Mouse (Mus musculus) lung, adult 2 months (tissue): ENCODE results near the gene Ccdc38. TPM values are rescaled to one million over a fixed set of nuclear protein-coding genes. Genes with fewer than 3 reads are reported as not detected.

ENCODE experiments used
- DNase-seq: peaks from one replicate; pipeline ENCODE4 v3.0.0; 2022
- H3K4me1 ChIP-seq: fragments of 200-500 bp; 2 replicates; pipeline ENCODE4 v1.6.1; 2011; ENCODE audit warnings: low read length; ENCODE audit not compliant: control insufficient read depth, insufficient read depth
- H3K4me3 ChIP-seq: fragments of 200-500 bp; replicated peaks from 2 replicates; pipeline ENCODE3; 2011; ENCODE audit warnings: low read depth, mild to moderate bottlenecking, control low read depth, low read length; ENCODE audit errors: extremely low read depth
- CTCF ChIP-seq: fragments of 200-500 bp; IDR thresholded peaks from 2 replicates; pipeline ENCODE4 v1.5.1; 2011; ENCODE audit warnings: mild to moderate bottlenecking, low read length, control low read depth; ENCODE audit not compliant: insufficient read depth
- POLR2A ChIP-seq: fragments of 200-500 bp; IDR thresholded peaks from 2 replicates; pipeline ENCODE4 v1.6.1; 2011; ENCODE audit warnings: low read depth, mild to moderate bottlenecking, control low read depth, low read length, borderline replicate concordance; ENCODE audit errors: extremely low read depth
- WGBS: fragments of 180-500 bp; shearing (Covaris S2); methylation state at CpG from one replicate; pipeline ENCODE4 v1.1.7; 2018; 5-methylcytosine and 5-hydroxymethylcytosine counted together
- polyA plus RNA-seq: library from polyadenylated mRNA; depleted of rRNA; stranded (reverse); fragments of >200 nt; gene quantifications from 2 replicates; pipeline ENCODE4 v1.2.3, GENCODE M21; 2012; rRNA removed

The Ccdc38 gene
- polyA plus RNA-seq: 0.04 and 0.05 TPM in 2 replicates

DNA sequence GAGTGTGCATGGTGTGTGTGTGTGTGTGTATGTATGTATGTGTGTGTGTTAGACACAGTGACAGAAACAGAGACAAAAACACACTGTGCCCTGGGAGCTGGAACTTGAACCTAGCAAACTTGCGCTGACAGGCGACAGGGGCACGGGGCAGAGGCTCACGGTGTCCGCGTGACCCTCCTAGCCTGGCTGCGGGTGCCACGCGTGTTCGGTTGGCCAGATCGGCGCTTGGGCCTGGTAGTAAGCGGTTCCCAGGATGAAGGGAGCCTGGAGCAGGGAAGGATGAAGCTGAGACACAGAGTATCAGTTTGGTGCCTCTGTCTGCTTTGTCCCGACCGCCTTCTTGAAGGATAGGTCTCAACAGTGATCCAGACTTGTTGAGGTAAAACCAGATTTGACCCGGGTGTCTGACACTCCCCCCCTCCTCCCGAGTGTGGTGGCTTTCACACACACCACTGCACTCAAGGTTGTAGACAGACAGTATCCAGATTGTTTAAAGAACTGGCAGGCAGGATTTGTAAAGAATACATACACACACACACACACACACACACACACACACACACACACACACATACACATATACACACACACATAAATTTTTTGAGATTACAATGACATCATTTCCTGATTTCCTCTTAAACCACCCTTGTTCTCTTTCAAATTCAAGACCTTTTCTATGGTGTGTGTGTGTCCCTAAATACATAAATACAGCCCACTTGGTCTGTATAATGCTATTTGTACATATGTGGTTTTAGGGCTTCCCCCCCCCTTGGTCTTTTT lies at the start of gene Ccdc38:
Gene Ccdc38, plus strand, starts transcription at position 202 of the 780 bp plus-strand sequence.
- H3K4me3 ChIP-seq: peak within 1 kb of the TSS; percentile 54
- TF ChIP-seq CTCF: no peak
- TF ChIP-seq POLR2A: no peak
- H3K4me1 ChIP-seq: 0 out of 2 replicates have a peak, but pooled peaks cover 2% of the 10 kb centered on the region
- WGBS: 47% methylated on average over 17 of the region's 17 CpGs
- DNase-seq: peak; percentile 33

DNA sequence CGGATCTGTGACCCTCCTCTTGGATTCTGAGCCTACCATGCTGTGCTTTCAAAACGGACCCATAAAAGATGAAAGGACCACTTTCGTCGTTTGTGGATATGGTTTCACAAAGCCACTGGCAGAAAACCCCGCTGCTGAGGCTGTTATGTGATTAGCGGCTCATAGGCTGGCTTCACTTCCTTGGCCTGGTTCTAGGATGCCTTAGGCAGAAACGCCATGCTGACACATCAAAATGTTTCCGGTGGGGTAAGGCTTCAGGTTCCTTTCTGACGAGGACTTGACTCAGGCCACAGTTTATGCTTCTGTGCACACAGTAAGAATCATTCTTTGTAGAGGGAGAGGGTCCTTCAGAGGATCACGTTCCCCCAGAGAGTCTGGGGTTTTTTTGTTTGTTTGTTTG lies 39.6 kb upstream of the Ccdc38 start:
- no peak overlapping the region for H3K4me3 ChIP-seq
- no peak for DNase-seq

DNA sequence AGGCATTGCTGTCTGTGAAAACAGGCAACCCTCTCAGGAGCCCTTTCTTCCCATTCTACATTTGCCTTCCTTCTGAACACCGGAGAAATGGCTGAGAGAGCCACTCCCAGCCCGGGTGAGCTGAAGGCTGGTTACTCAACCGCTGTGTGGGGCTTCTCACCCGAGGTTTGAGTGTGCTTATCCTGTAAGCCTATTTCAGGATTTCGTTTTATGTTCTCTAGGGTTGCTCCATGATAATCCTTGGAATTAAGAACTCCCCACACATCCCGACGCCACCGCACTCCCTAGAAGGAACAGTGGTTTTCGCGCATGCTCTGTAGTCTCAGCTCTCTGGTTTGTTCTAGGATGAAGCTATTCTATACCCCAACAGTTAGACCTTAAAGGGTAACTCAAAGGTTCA lies 39.1 kb upstream of the Ccdc38 start:
- TF ChIP-seq CTCF (no peak), POLR2A (no peak)
- no peak for DNase-seq
- WGBS: 79% methylated on average over 10 of the region's 10 CpGs
- Histone ChIP-seq H3K4me1 (no peaks in the 10 kb centered on the region), H3K4me3 (no peak overlapping the region)

More for the DNA sequence above, 39.6 kb upstream of the Ccdc38 start:
- WGBS: 57% methylated on average over 10 of the region's 10 CpGs
- TF ChIP-seq POLR2A (no peak), CTCF (no peak)
- H3K4me1 ChIP-seq: no peaks in the 10 kb centered on the region

DNA sequence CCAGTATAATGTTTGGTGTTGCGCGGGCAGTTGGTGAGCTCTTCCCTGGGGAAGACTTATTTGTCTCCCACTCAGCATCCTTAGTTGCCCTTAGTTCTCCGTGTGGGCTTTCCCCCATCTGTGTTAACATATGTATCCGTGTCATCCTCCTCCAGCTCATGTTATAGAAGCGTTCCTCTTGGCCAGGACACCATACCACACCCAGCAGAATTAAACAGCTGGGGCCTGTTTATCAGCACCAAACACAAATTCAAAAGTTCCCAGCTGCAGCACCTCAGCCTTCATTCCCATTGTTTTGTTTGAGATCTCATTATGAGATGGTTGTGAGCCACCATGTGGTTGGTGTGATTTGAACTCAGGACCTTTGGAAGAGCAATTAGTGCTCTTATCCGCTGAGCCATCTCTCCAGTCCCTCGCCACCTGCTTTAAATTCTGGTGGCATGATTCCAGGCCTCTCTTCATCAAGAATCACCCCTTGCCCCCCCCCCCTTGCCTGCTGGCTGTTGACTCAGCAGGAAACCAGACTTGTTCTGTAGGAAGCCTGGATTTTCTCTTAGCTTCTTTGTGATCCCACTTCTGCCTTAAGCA lies 32.0 kb upstream of the Ccdc38 start:
- TF ChIP-seq POLR2A: no peak
- TF ChIP-seq CTCF: no peak
- no peak for DNase-seq
- H3K4me1 ChIP-seq: no peaks in the 10 kb centered on the region
- no peak overlapping the region for H3K4me3 ChIP-seq
- 60% methylated on average over 7 of the region's 7 CpGs for WGBS

DNA sequence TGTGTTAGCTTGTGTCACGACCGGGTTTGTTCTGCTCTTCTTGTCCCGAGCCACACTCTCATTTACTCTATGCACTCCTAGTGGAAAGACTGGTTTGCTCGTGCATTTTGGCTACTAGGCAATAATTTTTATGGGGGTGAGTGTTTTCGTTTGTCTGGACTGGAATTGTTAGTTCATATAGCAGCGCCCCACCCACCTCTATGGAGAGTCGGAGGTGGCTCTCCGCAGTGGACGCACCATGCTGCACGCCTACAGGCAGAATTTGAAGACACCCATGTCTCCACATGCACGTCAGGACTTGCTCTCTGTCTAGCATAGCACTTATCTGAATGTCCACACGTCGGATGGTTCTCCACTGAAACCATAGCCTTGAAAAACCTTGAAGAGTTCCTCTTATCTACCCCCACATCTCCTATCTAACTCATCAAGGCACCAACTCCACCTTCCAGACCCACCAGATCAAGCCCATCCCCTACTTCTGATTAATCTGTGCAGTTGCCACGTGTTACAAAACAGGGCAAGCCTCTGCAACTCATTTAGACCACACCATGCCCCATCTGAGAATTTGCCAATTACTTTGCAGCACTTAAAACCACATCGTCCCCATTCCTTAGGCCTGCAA lies 30.8 kb upstream of the Ccdc38 start:
- no peak for TF ChIP-seq POLR2A
- TF ChIP-seq CTCF: no peak
- WGBS: 83% methylated on average over 15 of the region's 15 CpGs
- DNase-seq: no peak
- no peaks in the 10 kb centered on the region for H3K4me1 ChIP-seq
- no peak overlapping the region for H3K4me3 ChIP-seq

DNA sequence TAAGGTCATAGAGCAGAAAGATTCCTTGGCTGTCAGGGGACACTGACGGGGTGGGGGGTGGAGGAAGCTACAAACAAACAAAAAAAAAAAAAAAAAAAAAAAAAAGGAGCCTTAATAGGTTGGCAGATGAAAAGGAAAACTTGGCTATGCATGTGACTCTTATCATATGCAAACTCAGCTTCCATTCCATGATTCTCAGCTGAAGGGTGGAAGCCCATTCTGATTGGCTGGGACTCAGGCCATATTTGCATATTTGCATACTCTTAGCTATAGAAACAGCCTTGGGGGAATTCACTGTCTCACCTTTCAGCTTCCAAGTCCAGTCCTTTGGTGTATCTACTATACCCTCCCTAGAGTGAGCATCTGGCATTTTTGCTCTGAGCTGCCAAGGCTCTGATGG lies 25.0 kb upstream of the Ccdc38 start:
- Histone ChIP-seq H3K4me1 (no peaks in the 10 kb centered on the region), H3K4me3 (no peak overlapping the region)
- DNase-seq: no peak
- no peak for TF ChIP-seq POLR2A
- no peak for TF ChIP-seq CTCF
- WGBS: 18% methylated on average over 1 of the region's 1 CpGs

DNA sequence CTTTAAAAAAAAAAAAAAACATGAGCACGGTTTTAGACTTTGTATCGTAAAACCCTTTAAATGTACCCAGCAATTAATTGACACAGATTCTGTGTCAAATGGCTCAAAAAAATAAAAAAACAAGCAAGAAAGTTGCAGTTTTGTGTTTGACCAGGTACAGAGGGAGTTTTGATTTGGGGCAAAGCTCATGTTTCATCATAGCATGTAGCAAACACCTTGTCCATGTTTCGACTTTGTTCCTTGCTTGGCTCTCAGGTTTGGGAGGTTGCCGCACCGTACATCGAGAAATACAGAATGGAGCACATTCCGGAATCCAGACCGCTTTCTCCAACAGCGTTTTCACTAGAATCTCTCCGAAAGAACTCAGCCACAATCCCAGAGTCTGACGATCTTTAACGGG lies 24.5 kb upstream of the Ccdc38 start:
- 77% methylated on average over 12 of the region's 12 CpGs for WGBS
- no peak for DNase-seq
- Histone ChIP-seq H3K4me1 (no peaks in the 10 kb centered on the region), H3K4me3 (no peak overlapping the region)
- no peak for TF ChIP-seq POLR2A
- no peak for TF ChIP-seq CTCF

DNA sequence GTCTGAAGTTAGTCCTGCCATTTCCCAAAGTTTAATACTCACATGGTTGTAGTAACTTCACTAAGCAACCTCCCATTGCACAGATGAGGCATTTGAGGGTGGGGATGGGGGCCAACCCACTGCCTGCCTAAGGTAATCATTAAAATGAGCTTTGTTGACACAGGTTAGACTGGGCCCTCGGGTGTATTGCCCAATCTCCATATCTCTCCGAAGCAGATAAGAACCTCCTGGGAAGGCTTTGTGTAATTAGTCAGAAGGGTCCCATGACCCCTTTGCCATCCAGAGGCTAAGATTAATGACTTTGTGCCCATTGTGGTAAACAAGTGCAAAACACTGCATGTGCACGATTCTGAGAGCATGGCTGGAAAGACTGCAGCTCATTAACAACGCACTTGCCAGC lies 22.7 kb upstream of the Ccdc38 start:
- WGBS: 25% methylated on average over 4 of the region's 4 CpGs
- TF ChIP-seq POLR2A (no peak), CTCF (no peak)
- no peaks in the 10 kb centered on the region for H3K4me1 ChIP-seq
- DNase-seq: no peak
- no peak overlapping the region for H3K4me3 ChIP-seq

DNA sequence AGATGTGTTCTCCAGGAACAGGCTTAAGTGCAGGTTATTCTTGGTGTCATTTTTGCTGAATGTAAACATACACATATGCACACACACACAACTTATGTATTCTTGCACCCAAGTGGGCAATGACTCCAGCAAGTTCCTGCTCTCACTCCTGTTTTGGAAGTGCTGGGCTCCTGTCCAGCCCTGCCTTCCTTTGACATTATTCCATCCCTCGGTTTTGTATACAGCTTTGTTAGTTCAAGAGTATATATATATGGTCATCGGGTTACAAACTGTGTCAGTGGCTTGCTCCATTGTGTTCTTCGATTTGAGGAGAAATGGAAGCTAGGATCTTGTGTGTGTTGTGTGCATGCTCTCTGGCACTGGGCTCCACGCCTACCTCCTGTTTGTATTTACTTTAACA lies 22.2 kb upstream of the Ccdc38 start:
- TF ChIP-seq CTCF: no peak
- TF ChIP-seq POLR2A: no peak
- WGBS: 54% methylated on average over 4 of the region's 4 CpGs
- DNase-seq: no peak
- Histone ChIP-seq H3K4me1 (no peaks in the 10 kb centered on the region), H3K4me3 (no peak overlapping the region)
